Mouse (Mus musculus): ENCODE data around the gene Sptbn1. TPM values are rescaled to one million over a fixed set of nuclear protein-coding genes. Genes with fewer than 3 reads are reported as not detected.

Sptbn1 gene
- 209 and 215 TPM in 2 replicates for polyA plus RNA-seq (2014; fragmentation: Nextera tagmentation; extraction: Ambion mirVana)

- no peaks in the 10 kb centered on the region for H3K9me3 ChIP-seq (ENCODE audit: control insufficient read depth, low read length)
- peak within 1 kb of the TSS; percentile 70 for H3K4me2 ChIP-seq (ENCODE audit: low read length)
- H3K4me1 ChIP-seq (ENCODE audit: control insufficient read depth in 2 of 2, insufficient read depth in 2 of 2, low read length in 2 of 2): peaks cover 0 to 16% of the 10 kb centered on the region in 2 experiments; a peak in 1 of 4 replicates
- H3K9ac ChIP-seq (ENCODE audit: low read length): peak within 1 kb of the TSS; percentile 100
- peak within 1 kb of the TSS; percentile 91 to 97 for H3K4me3 ChIP-seq (ENCODE audit: control insufficient read depth in 1 of 2, insufficient read depth in 1 of 2, low read depth in 1 of 2, low read length in 2 of 2)
- WGBS: 1% methylated on average over 60 of the region's 81 CpGs
- no peaks in the 10 kb centered on the region for H3K36me3 ChIP-seq (ENCODE audit: control insufficient read depth, insufficient read depth, low read length)
- H3K27ac ChIP-seq (replicated peaks in 1 of 2; ENCODE audit: control insufficient read depth in 1 of 2, insufficient read depth in 1 of 2, low read depth in 2 of 2, low read length in 2 of 2): peak within 1 kb of the TSS; percentile 95 to 99
- no peaks in the 10 kb centered on the region for H3K27me3 ChIP-seq (ENCODE audit: control insufficient read depth, insufficient read depth, low read length)
- ATAC-seq (ENCODE audit: insufficient number of reproducible peaks, insufficient read depth, low FRiP score, low read depth): peak; percentile 92
Measured at GRCm38 (mm10) chr11:30267892-30268647, at the start of gene Sptbn1. TSS of gene Sptbn1 (minus strand) at chr11:30268175.

GRCm38 (mm10) chr11:30294279-30294678, 26.3 kb upstream of the Sptbn1 start:
- Histone ChIP-seq H3K4me3 (ENCODE audit: control insufficient read depth in 1 of 2, insufficient read depth in 1 of 2, low read depth in 1 of 2, low read length in 2 of 2) (no peak overlapping the region), H3K9me3 (ENCODE audit: control insufficient read depth, low read length) (no peaks in the 10 kb centered on the region), H3K27ac (replicated peaks in 1 of 2; ENCODE audit: control insufficient read depth in 1 of 2, insufficient read depth in 1 of 2, low read depth in 2 of 2, low read length in 2 of 2) (no peak overlapping the region), H3K27me3 (ENCODE audit: control insufficient read depth, insufficient read depth, low read length) (no peaks in the 10 kb centered on the region), H3K4me1 (ENCODE audit: control insufficient read depth in 2 of 2, insufficient read depth in 2 of 2, low read length in 2 of 2) (peaks cover 21 to 29% of the 10 kb centered on the region in 2 experiments), H3K36me3 (ENCODE audit: control insufficient read depth, insufficient read depth, low read length) (no peaks in the 10 kb centered on the region), H3K4me2 (ENCODE audit: low read length) (no peak overlapping the region), H3K9ac (ENCODE audit: low read length) (no peak overlapping the region)
- no peak for ATAC-seq (ENCODE audit: insufficient number of reproducible peaks, insufficient read depth, low FRiP score, low read depth)

GRCm38 (mm10) chr11:30292221-30293160, 24.5 kb upstream of the Sptbn1 start:
- Histone ChIP-seq H3K9ac (ENCODE audit: low read length) (no peak overlapping the region), H3K4me2 (ENCODE audit: low read length) (no peak overlapping the region), H3K4me1 (ENCODE audit: control insufficient read depth in 2 of 2, insufficient read depth in 2 of 2, low read length in 2 of 2) (peaks cover 21 to 29% of the 10 kb centered on the region in 2 experiments), H3K27me3 (ENCODE audit: control insufficient read depth, insufficient read depth, low read length) (no peaks in the 10 kb centered on the region), H3K4me3 (ENCODE audit: control insufficient read depth in 1 of 2, insufficient read depth in 1 of 2, low read depth in 1 of 2, low read length in 2 of 2) (no peak overlapping the region), H3K27ac (replicated peaks in 1 of 2; ENCODE audit: control insufficient read depth in 1 of 2, insufficient read depth in 1 of 2, low read depth in 2 of 2, low read length in 2 of 2) (peak overlapping the region; percentile 76 to 79), H3K9me3 (ENCODE audit: control insufficient read depth, low read length) (no peaks in the 10 kb centered on the region), H3K36me3 (ENCODE audit: control insufficient read depth, insufficient read depth, low read length) (no peaks in the 10 kb centered on the region)
- 61% methylated on average over 3 of the region's 3 CpGs for WGBS
- no peak for ATAC-seq (ENCODE audit: insufficient number of reproducible peaks, insufficient read depth, low FRiP score, low read depth)

- ATAC-seq (ENCODE audit: insufficient number of reproducible peaks, insufficient read depth, low FRiP score, low read depth): peak; percentile 80
- no peak overlapping the region for H3K9ac ChIP-seq (ENCODE audit: low read length)
- H3K9me3 ChIP-seq (ENCODE audit: control insufficient read depth, low read length): no peaks in the 10 kb centered on the region
- no peaks in the 10 kb centered on the region for H3K36me3 ChIP-seq (ENCODE audit: control insufficient read depth, insufficient read depth, low read length)
- WGBS: 43% methylated on average over 8 of the region's 8 CpGs
- H3K4me2 ChIP-seq (ENCODE audit: low read length): peak overlapping the region; percentile 37
- peak overlapping the region; percentile 76 to 79 for H3K27ac ChIP-seq (replicated peaks in 1 of 2; ENCODE audit: control insufficient read depth in 1 of 2, insufficient read depth in 1 of 2, low read depth in 2 of 2, low read length in 2 of 2)
- H3K4me1 ChIP-seq (ENCODE audit: control insufficient read depth in 2 of 2, insufficient read depth in 2 of 2, low read length in 2 of 2): peaks cover 21 to 29% of the 10 kb centered on the region in 2 experiments
- H3K4me3 ChIP-seq (ENCODE audit: control insufficient read depth in 1 of 2, insufficient read depth in 1 of 2, low read depth in 1 of 2, low read length in 2 of 2): no peak overlapping the region
- H3K27me3 ChIP-seq (ENCODE audit: control insufficient read depth, insufficient read depth, low read length): no peaks in the 10 kb centered on the region
Measured at GRCm38 (mm10) chr11:30291155-30291554, 23.2 kb upstream of the Sptbn1 start.

- no peak overlapping the region for H3K4me2 ChIP-seq (ENCODE audit: low read length)
- 41% methylated on average over 7 of the region's 7 CpGs for WGBS
- no peak overlapping the region for H3K4me3 ChIP-seq (ENCODE audit: control insufficient read depth in 1 of 2, insufficient read depth in 1 of 2, low read depth in 1 of 2, low read length in 2 of 2)
- no peak overlapping the region for H3K27ac ChIP-seq (replicated peaks in 1 of 2; ENCODE audit: control insufficient read depth in 1 of 2, insufficient read depth in 1 of 2, low read depth in 2 of 2, low read length in 2 of 2)
- peaks cover 21 to 29% of the 10 kb centered on the region in 2 experiments for H3K4me1 ChIP-seq (ENCODE audit: control insufficient read depth in 2 of 2, insufficient read depth in 2 of 2, low read length in 2 of 2)
- H3K36me3 ChIP-seq (ENCODE audit: control insufficient read depth, insufficient read depth, low read length): no peaks in the 10 kb centered on the region
- ATAC-seq (ENCODE audit: insufficient number of reproducible peaks, insufficient read depth, low FRiP score, low read depth): no peak
- no peaks in the 10 kb centered on the region for H3K27me3 ChIP-seq (ENCODE audit: control insufficient read depth, insufficient read depth, low read length)
- no peaks in the 10 kb centered on the region for H3K9me3 ChIP-seq (ENCODE audit: control insufficient read depth, low read length)
- no peak overlapping the region for H3K9ac ChIP-seq (ENCODE audit: low read length)
Measured at GRCm38 (mm10) chr11:30289470-30290431, 21.8 kb upstream of the Sptbn1 start.

- Histone ChIP-seq H3K4me1 (ENCODE audit: control insufficient read depth in 2 of 2, insufficient read depth in 2 of 2, low read length in 2 of 2) (peaks cover 21 to 29% of the 10 kb centered on the region in 2 experiments), H3K27me3 (ENCODE audit: control insufficient read depth, insufficient read depth, low read length) (no peaks in the 10 kb centered on the region), H3K36me3 (ENCODE audit: control insufficient read depth, insufficient read depth, low read length) (no peaks in the 10 kb centered on the region), H3K9ac (ENCODE audit: low read length) (no peak overlapping the region), H3K4me3 (ENCODE audit: control insufficient read depth in 1 of 2, insufficient read depth in 1 of 2, low read depth in 1 of 2, low read length in 2 of 2) (no peak overlapping the region), H3K27ac (replicated peaks in 1 of 2; ENCODE audit: control insufficient read depth in 1 of 2, insufficient read depth in 1 of 2, low read depth in 2 of 2, low read length in 2 of 2) (no peak overlapping the region), H3K4me2 (ENCODE audit: low read length) (no peak overlapping the region), H3K9me3 (ENCODE audit: control insufficient read depth, low read length) (no peaks in the 10 kb centered on the region)
- 82% methylated on average over 2 of the region's 2 CpGs for WGBS
- ATAC-seq (ENCODE audit: insufficient number of reproducible peaks, insufficient read depth, low FRiP score, low read depth): no peak
Measured at GRCm38 (mm10) chr11:30288075-30288474, 20.1 kb upstream of the Sptbn1 start.

GRCm38 (mm10) chr11:30283710-30284109, 15.7 kb upstream of the Sptbn1 start:
- 49% methylated on average over 2 of the region's 2 CpGs for WGBS
- no peak for ATAC-seq (ENCODE audit: insufficient number of reproducible peaks, insufficient read depth, low FRiP score, low read depth)

More at GRCm38 (mm10) chr11:30283710-30284109, 15.7 kb upstream of the Sptbn1 start:
- Histone ChIP-seq H3K9me3 (ENCODE audit: control insufficient read depth, low read length) (no peaks in the 10 kb centered on the region), H3K36me3 (ENCODE audit: control insufficient read depth, insufficient read depth, low read length) (no peaks in the 10 kb centered on the region), H3K4me3 (ENCODE audit: control insufficient read depth in 1 of 2, insufficient read depth in 1 of 2, low read depth in 1 of 2, low read length in 2 of 2) (no peak overlapping the region), H3K4me2 (ENCODE audit: low read length) (no peak overlapping the region), H3K27ac (replicated peaks in 1 of 2; ENCODE audit: control insufficient read depth in 1 of 2, insufficient read depth in 1 of 2, low read depth in 2 of 2, low read length in 2 of 2) (no peak overlapping the region), H3K9ac (ENCODE audit: low read length) (no peak overlapping the region), H3K4me1 (ENCODE audit: control insufficient read depth in 2 of 2, insufficient read depth in 2 of 2, low read length in 2 of 2) (no peaks in the 10 kb centered on the region), H3K27me3 (ENCODE audit: control insufficient read depth, insufficient read depth, low read length) (no peaks in the 10 kb centered on the region)
